Mouse (Mus musculus): ENCODE measurements at regions not wholly inside any gene's neighbourhood (a gene's known extent, or its start where the extent isn't known, plus 50 kb on each side); places are given as distances from the start of the nearest gene placed in this dataset.

DNA sequence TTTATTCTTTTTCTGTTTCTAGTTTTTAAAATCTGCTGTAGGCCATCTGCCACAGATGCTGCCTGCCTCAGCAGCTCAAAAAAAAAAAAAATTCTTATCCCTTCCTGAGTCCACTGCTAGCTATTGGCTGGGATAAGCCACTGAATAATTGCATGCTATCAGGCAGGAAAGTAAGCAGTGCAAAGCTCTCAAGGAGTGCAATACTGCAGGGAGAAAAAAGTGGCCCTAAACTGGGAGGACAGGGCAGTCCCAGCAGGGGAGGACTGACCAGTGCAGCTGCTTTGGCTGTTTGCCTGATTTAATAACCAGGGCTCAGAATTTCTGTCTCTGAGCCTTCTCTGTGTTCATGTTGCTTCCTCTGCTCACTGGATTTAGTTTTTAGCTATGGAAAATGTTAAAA is 544.4 kb upstream of the Marcks start:
- Histone ChIP-seq H3K4me3 (ENCODE audit: low read depth, low read length) (no peak overlapping the region), H3K36me3 (replicated peaks) (no peaks in the 10 kb centered on the region), H3K27me3 (ENCODE audit: insufficient read depth, low read length) (no peaks in the 10 kb centered on the region), H3K4me1 (ENCODE audit: insufficient read depth, low read depth, low read length) (no peaks in the 10 kb centered on the region), H3K9me3 (replicated peaks) (no peaks in the 10 kb centered on the region)
- TF ChIP-seq POLR2AphosphoS5 (IDR thresholded peaks at IDR 0.05; ENCODE audit: insufficient replicate concordance, low read depth, low read length) (no peak), CTCF (IDR thresholded peaks at IDR 0.05; ENCODE audit: low read depth, low read length) (no peak), GATA2 (IDR thresholded peaks at IDR 0.05; ENCODE audit: borderline replicate concordance, low read depth, low read length) (no peak), GATA1 (IDR thresholded peaks at IDR 0.05; ENCODE audit: borderline replicate concordance, low read length) (no peak), TAL1 (conservative IDR thresholded peaks at IDR 0.05; ENCODE audit: low read depth, low read length) (no peak)
- ATAC-seq (ENCODE audit: extremely low read depth, insufficient number of reproducible peaks, low FRiP score, poor library complexity, severe bottlenecking) (no peak), DNase-seq (ENCODE audit: low spot score) (no peak)

DNA sequence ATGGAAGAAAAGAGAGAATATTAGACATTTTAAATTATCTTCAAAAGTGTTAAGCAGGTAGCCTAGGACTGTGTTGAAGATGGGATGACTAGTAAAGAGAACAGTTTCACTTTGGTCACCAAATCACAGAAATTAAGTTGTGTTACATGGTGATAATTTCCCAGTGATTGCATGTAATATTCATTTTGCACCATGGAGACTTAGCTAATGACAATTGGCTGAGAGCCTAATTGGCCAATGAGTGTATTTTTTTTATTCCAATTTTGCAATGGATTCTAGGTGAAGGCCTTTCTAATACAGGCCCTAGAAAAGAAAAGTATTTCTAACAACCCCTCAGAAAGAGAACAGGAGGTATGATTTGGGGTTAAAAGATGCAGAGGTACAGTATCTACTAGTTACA is 541.9 kb upstream of the Marcks start:
- TF ChIP-seq CTCF (IDR thresholded peaks at IDR 0.05; ENCODE audit: low read depth, low read length) (no peak), TAL1 (conservative IDR thresholded peaks at IDR 0.05; ENCODE audit: low read depth, low read length) (no peak)
- Histone ChIP-seq H3K36me3 (replicated peaks) (no peaks in the 10 kb centered on the region), H3K9me3 (replicated peaks) (no peaks in the 10 kb centered on the region), H3K4me3 (ENCODE audit: low read depth, low read length) (no peak overlapping the region), H3K27me3 (ENCODE audit: insufficient read depth, low read length) (no peaks in the 10 kb centered on the region), H3K4me1 (ENCODE audit: insufficient read depth, low read depth, low read length) (no peaks in the 10 kb centered on the region)
- no peak for DNase-seq (ENCODE audit: low spot score)
- no peak for ATAC-seq (ENCODE audit: extremely low read depth, insufficient number of reproducible peaks, low FRiP score, poor library complexity, severe bottlenecking)

DNA sequence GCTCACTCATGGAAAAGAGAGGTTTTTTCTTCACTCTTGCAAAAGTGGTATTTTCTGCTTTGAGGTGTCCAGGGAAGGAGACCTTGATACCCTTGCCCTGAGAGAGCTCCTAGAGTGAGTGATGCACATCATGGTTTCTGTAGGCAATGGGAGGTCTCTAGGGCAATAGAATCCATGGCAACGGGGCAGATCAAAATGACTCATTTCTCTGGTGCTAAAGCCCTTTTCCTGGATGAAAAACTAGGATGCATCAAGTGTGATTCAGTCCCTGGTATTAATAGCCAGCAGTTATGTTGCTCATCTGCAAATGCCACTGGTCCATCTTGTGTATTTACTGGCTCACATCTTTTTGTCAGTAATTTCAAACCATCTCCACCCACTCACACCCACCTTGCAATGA is 539.1 kb upstream of the Marcks start:
- no peak for TF ChIP-seq TAL1 (conservative IDR thresholded peaks at IDR 0.05; ENCODE audit: low read depth, low read length)
- no peak for TF ChIP-seq GATA1 (IDR thresholded peaks at IDR 0.05; ENCODE audit: borderline replicate concordance, low read length)
- TF ChIP-seq POLR2AphosphoS5 (IDR thresholded peaks at IDR 0.05; ENCODE audit: insufficient replicate concordance, low read depth, low read length), result no peak
- TF ChIP-seq CTCF (IDR thresholded peaks at IDR 0.05; ENCODE audit: low read depth, low read length), result no peak
- no peak for TF ChIP-seq GATA2 (IDR thresholded peaks at IDR 0.05; ENCODE audit: borderline replicate concordance, low read depth, low read length)
- no peak for ATAC-seq (ENCODE audit: extremely low read depth, insufficient number of reproducible peaks, low FRiP score, poor library complexity, severe bottlenecking)
- no peaks in the 10 kb centered on the region for H3K9me3 ChIP-seq (replicated peaks)
- no peak overlapping the region for H3K4me3 ChIP-seq (ENCODE audit: low read depth, low read length)
- DNase-seq (ENCODE audit: low spot score), result no peak
- no peaks in the 10 kb centered on the region for H3K36me3 ChIP-seq (replicated peaks)
- no peaks in the 10 kb centered on the region for H3K4me1 ChIP-seq (ENCODE audit: insufficient read depth, low read depth, low read length)
- no peaks in the 10 kb centered on the region for H3K27me3 ChIP-seq (ENCODE audit: insufficient read depth, low read length)

DNA sequence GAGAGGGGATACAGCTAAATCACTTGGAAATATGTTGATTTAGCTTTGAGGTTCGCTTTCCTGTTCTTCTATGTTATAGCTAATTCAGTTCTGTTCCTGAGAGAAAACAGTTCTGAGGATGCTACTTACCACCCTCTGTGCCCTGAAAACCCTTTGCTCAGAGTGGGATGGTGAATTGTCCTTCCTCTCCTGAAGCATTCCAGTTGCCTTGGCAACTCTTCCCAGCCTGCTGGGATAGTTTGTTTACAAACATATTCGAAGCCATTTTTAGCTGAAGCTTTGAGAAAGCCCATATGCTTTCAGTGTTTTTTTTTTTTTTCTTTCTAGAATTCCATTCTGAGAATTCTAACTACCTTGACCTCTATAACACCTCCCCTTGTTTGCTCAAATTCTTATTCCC is 530.1 kb upstream of the Marcks start:
- Histone ChIP-seq H3K36me3 (replicated peaks) (no peaks in the 10 kb centered on the region), H3K9me3 (replicated peaks) (no peaks in the 10 kb centered on the region), H3K4me1 (ENCODE audit: insufficient read depth, low read depth, low read length) (no peaks in the 10 kb centered on the region), H3K4me3 (ENCODE audit: low read depth, low read length) (no peak overlapping the region), H3K27me3 (ENCODE audit: insufficient read depth, low read length) (no peaks in the 10 kb centered on the region)
- DNase-seq (ENCODE audit: low spot score) (no peak), ATAC-seq (ENCODE audit: extremely low read depth, insufficient number of reproducible peaks, low FRiP score, poor library complexity, severe bottlenecking) (no peak)
- TF ChIP-seq TAL1 (conservative IDR thresholded peaks at IDR 0.05; ENCODE audit: low read depth, low read length), result no peak
- no peak for TF ChIP-seq POLR2AphosphoS5 (IDR thresholded peaks at IDR 0.05; ENCODE audit: insufficient replicate concordance, low read depth, low read length)
- TF ChIP-seq CTCF (IDR thresholded peaks at IDR 0.05; ENCODE audit: low read depth, low read length), result no peak
- no peak for TF ChIP-seq GATA1 (IDR thresholded peaks at IDR 0.05; ENCODE audit: borderline replicate concordance, low read length)
- no peak for TF ChIP-seq GATA2 (IDR thresholded peaks at IDR 0.05; ENCODE audit: borderline replicate concordance, low read depth, low read length)

DNA sequence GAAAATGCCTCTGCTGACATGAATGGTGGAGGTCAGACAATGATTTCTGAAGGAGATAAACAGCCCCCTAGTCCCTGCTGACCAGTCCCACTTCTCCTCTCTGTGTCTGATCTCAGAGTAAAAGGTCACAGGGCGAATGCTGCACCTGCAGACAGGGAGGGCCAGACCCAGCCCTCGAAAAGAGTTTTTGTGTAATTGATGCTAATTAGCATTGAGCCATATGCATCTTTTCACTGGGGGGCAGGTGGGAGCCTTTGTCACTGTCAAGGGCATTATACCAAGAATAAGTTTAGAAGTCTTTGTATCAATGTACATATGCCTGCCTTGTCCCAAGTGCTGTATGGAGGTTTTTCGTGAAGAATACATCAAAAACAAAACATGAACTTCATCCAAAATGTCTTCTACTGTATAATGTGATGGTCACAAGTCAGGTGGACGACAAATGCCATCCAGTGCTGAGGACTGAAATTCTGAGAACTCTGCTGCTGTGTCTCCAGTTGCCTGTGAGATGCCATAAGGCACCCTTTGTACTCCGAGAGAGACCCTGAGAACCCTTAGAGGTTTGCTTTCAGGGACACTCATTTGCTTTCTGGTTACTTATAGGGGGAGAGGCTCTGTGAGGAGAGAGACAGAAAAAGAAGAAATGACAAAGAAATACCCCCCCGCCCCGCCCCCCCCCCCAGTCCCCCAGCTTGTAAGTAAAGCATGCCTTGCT is 528.5 kb upstream of the Marcks start:
- Histone ChIP-seq H3K4me3 (ENCODE audit: low read depth, low read length) (no peak overlapping the region), H3K27me3 (ENCODE audit: insufficient read depth, low read length) (no peaks in the 10 kb centered on the region), H3K36me3 (replicated peaks) (no peaks in the 10 kb centered on the region), H3K4me1 (ENCODE audit: insufficient read depth, low read depth, low read length) (no peaks in the 10 kb centered on the region), H3K9me3 (replicated peaks) (no peaks in the 10 kb centered on the region)
- TF ChIP-seq CTCF (IDR thresholded peaks at IDR 0.05; ENCODE audit: low read depth, low read length), result no peak
- TF ChIP-seq GATA1 (IDR thresholded peaks at IDR 0.05; ENCODE audit: borderline replicate concordance, low read length), result no peak
- no peak for TF ChIP-seq TAL1 (conservative IDR thresholded peaks at IDR 0.05; ENCODE audit: low read depth, low read length)
- no peak for ATAC-seq (ENCODE audit: extremely low read depth, insufficient number of reproducible peaks, low FRiP score, poor library complexity, severe bottlenecking)
- no peak for DNase-seq (ENCODE audit: low spot score)

DNA sequence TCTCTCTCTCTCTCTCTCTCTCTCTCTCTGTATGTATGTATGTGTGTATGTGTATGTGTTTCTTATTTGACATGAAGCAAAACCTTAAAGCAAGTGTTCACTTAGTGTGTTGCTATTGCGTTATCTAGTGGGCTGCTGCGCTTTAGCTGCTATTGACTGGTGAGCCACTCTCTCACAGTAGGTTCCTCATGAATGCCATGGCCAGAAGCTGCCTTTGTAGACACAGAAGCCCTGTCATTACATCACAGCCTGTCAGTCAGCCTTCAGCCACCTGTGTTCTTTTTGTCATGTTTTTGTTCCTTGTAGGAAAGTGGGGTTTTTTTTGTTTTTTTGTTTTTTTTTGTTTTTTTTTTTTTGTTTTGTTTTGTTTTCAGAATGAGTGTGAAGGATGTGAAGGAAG is 527.8 kb upstream of the Marcks start:
- H3K27me3 ChIP-seq (ENCODE audit: insufficient read depth, low read length), result no peaks in the 10 kb centered on the region
- TF ChIP-seq GATA2 (IDR thresholded peaks at IDR 0.05; ENCODE audit: borderline replicate concordance, low read depth, low read length), result no peak
- TF ChIP-seq POLR2AphosphoS5 (IDR thresholded peaks at IDR 0.05; ENCODE audit: insufficient replicate concordance, low read depth, low read length), result no peak
- TF ChIP-seq TAL1 (conservative IDR thresholded peaks at IDR 0.05; ENCODE audit: low read depth, low read length), result no peak
- no peak for TF ChIP-seq GATA1 (IDR thresholded peaks at IDR 0.05; ENCODE audit: borderline replicate concordance, low read length)
- no peak for TF ChIP-seq CTCF (IDR thresholded peaks at IDR 0.05; ENCODE audit: low read depth, low read length)
- no peaks in the 10 kb centered on the region for H3K9me3 ChIP-seq (replicated peaks)
- DNase-seq (ENCODE audit: low spot score) (no peak), ATAC-seq (ENCODE audit: extremely low read depth, insufficient number of reproducible peaks, low FRiP score, poor library complexity, severe bottlenecking) (no peak)
- no peak overlapping the region for H3K4me3 ChIP-seq (ENCODE audit: low read depth, low read length)
- no peaks in the 10 kb centered on the region for H3K4me1 ChIP-seq (ENCODE audit: insufficient read depth, low read depth, low read length)
- no peaks in the 10 kb centered on the region for H3K36me3 ChIP-seq (replicated peaks)

Measured in G1E (cell line).